Mouse (Mus musculus) CH12.LX (cell line): ENCODE data around the gene Ush2a.

Source experiments
- CTCF ChIP-seq, 2 experiments: IDR thresholded peaks in 1 of 2; conservative IDR thresholded peaks in 1 of 2; 2 replicates each; pipeline ENCODE4 v1.5.1; 2011 to 2012; ENCODE audit warnings: low read depth in 2 of 2, low read length in 2 of 2, improper control_type of control experiment in 1 of 2, inconsistent platforms in 1 of 2, mild to moderate bottlenecking in 1 of 2, moderate library complexity in 1 of 2
- EP300 ChIP-seq: IDR thresholded peaks from 2 replicates; pipeline ENCODE4 v1.6.1; 2011; ENCODE audit warnings: low read length, improper control_type of control experiment
- POLR2A ChIP-seq: IDR thresholded peaks from 2 replicates; pipeline ENCODE4 v1.6.1; 2011; ENCODE audit warnings: low read depth, mild to moderate bottlenecking, improper control_type of control experiment, low read length

DNA sequence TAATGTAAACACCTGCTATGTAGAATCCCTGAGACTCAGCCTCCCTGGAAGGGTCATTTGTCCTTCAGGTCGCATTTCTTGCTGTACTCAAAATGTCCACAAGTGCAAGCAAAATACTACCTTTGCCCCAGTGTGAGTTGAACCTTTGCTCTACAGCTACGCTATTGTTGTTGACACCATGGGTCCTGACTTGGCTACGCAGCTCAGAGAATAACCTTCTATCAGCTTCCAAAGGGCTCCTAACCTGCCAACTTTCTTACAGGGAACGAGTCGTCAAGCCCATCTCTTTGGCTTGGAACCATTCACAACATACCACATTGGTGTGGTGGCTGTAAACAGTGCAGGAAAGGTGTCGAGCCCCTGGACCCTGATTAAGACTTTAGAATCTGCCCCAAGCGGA, 644.4 kb downstream of the Ush2a start:
- TF ChIP-seq POLR2A = no peak
- no peak for TF ChIP-seq EP300
- no peak for TF ChIP-seq CTCF (conservative IDR thresholded peaks at IDR 0.05 in 1 of 2, IDR thresholded peaks at IDR 0.05 in 1 of 2; ENCODE audit: low read depth in 2 of 2, low read length in 2 of 2)
